Mouse (Mus musculus): ENCODE measurements around the gene Cyp26b1.

Cyp26b1 gene

DNA sequence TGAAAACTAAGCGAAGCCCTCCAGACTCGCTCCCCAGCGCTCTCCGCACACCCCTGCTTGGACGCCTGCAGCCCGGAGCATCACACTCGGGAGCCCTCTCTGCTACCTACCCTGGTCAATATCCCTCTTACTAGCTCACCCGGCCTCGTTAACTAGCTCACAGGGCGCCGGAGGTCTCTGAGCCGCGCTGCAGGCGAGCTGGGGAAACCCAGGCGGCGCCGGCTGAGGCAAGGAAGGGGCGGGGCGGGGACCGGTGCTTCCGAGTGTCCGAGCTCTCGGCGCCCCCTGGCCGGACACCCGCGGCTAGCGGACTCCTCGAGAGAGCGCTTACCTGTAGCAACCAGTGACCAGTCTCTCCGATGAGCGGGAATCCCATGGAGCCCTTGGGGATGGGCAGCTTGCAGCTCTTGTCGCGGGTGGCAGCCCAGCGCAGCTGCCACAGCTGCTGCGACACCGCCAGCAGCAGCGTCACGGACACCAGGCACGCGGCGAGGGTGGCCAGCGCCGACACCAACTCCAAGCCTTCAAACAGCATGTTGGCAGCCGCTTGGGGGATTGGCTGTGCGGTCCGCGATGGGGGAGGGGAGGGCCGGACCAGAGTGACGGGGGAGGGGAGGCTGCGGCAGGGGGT lies 6.1 kb downstream of the Cyp26b1 start:
- peak in 1 of 2 experiments; percentile 62 for DNase-seq

- no peak for DNase-seq
Observed at GRCm38 (mm10) chr6:84586551-84587200, 7.0 kb downstream of the Cyp26b1 start.

DNA sequence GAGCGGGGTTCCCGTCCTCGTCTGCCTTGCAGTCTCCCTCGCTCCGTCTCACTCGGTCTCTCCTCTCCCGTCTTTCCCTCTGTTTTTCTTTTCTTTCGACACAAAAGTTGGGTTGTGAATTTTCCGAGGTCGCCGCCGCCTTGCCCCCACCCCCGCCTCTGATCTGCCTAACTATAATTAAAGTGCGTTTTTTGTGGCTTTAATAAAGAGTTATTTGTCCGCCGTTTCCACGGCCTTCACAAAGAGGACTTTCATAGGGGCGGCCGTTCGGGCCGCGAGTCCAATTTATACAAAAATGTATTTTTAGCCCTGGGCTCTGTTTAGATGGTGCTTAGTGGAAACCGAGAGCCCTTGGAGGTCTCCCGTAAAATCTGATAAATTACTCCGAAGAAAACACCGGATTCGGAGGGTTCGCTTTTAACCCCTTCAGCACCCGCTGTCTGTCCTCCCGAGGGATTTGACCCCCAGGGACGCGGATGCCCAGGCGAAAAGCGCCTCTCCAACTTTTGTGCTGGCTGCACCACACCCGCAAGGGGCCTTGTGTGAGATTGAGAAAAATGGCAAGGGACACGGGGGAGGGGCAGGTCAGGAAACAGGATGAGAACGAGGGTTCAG lies 7.9 kb downstream of the Cyp26b1 start:
- no peak for DNase-seq

DNA sequence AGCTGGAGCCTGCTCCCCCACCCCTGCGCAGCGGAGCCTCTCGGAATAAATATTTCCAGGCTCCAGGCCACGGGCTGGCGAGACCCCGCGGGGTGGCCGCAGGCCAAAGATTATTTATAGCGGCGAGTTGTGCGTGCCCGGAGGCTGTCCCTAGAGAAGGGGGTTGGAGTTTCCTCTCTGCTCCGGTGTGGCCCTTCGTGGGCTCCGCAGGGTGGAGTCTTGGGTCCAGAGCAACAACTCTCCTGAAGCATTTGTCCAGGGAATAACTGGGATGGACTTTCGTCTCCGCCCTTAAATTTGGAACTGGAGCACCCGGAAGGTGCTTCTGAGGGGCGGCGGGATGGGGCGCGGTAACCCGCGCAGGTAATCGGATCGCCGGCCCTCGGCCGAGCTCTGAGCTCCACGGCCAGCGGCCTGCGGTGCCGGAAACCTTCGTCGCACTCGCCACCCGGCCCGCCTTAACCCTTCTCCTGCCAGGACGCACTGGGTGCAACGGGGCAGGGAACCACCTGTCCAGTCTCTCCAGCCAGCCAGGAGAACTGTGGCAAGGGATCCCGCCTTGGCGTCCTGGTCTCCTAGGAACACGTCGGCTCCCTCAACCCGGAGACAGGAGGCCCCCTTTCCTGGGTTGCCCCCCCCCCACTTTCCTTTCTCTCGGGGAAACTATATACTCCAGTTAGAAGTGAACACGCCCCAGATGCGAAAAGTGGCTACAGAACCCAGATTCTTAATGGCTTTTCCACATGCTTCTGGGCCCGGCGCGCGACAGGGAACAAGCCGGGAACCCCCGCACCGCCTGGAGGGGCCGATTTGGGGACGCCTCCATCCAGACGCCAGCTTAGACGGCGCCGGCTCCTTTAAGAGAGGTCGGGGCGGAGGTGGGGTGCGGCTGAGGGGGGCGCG lies 8.7 kb downstream of the Cyp26b1 start:
- DNase-seq: no peak

GRCm38 (mm10) chr6:84583841-84584782 lies 9.6 kb downstream of the Cyp26b1 start:
- DNase-seq: no peak

GRCm38 (mm10) chr6:84583371-84583770 lies 10.3 kb downstream of the Cyp26b1 start:
- peak; percentile 74 to 78 for DNase-seq

DNA sequence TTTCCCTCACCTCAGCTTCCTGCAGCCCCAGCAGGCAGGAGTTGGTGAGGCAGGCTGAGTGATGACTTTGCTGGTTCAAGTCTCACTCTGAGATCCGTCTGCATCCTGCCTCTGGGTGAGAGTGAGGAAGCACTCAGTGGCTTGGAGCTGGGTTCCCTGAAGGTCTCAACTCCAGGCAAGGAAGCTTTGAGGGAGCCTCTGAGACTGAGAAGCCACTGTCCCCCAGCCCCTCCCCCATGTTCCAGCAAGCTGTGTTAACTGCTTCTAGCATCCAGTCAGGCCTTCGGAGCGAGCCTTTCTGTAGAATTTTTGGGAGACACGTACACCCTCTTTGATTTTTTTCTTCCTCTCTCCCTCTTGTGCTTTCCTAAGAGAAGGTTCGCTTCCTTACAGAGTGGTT lies 10.9 kb downstream of the Cyp26b1 start:
- no peak for DNase-seq

DNA sequence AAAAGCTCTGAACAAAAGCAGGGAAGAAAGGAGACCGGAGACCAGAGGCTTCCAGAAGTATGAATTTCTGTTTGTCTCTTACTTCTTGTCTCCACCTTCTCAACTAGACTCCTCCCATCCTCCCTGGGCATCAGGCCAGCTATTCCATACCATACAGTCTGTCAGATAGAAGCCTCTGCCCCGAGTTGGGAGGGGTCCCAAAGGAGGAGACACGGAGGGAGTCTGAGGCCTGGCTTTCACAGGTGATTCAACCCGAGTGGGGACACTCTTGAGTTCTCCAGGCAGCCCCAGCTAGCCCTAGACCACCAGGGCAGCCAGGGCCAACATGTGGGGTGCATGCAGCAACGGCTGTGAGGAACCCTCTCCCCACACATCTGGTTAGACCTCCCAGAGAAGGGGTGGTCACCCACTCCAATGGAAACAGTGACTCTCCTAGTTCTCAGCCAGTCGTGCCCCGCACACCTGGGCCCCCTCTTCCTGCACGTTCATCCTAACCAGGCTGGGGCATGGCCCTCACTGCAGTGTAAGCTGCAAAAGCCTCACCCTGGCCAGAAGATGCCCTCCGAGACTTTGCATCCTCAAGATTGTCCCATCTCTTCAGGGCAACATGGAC lies 11.8 kb downstream of the Cyp26b1 start:
- no peak for DNase-seq

DNA sequence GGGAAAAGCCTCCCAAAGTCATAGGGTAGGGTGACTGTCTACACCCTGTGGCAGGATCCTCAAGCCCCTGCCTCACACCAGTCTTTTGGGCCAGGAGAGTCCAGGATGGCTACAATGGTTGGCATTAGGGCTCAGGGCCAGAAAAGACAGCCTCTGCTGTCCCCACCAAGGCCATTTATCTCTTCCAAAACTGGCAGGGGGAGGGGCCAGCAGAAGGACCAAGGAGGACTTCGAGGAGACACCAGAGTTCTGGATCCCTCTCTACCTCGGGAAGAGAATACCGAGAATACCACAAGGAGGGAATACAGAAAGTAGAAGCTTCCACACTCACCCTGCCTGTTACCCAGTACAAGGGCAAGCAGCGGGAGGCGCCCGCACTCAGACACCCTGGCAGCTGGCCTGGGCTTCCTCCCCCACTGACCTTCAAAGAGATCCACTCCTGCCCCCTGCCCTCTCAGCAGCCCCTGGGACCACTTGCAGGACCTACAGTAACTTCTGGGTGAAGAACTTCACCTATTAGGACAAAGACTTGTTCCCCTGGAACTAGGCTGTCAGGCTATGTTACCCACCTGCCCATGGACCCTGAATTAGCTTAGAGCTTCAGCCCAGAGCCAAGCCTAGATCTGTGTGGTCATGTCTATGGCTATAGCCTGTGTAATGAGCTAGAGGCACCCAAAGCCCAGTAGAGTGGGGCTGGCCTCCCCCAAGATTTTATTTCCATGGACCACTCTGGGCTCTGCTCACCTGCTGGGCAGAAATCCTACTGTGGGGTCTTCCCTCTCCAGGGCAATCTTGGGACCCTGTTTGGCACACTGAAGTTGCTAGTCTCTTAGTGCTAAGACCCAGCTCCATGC lies 12.5 kb downstream of the Cyp26b1 start:
- DNase-seq: no peak

DNA sequence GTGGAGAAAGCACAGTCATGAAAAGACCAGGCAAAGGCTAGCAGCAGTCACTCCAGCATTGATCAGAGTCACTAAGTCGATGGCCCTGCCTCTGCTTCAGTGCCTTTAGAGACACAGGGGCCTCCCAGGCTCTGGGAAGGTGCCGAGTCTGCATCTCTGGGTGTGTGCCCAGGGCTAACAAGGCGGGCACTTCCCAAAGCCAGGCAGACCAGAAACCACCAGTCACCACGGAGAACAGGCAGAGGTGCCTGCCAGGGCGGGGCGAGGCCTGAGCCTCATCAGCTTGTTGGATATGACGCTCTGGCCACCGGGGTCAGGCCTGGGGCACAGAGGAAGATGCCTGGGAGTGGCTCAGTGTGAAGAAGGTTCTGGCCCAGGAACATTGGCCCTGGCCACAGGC lies 14.2 kb downstream of the Cyp26b1 start:
- no peak for DNase-seq

DNA sequence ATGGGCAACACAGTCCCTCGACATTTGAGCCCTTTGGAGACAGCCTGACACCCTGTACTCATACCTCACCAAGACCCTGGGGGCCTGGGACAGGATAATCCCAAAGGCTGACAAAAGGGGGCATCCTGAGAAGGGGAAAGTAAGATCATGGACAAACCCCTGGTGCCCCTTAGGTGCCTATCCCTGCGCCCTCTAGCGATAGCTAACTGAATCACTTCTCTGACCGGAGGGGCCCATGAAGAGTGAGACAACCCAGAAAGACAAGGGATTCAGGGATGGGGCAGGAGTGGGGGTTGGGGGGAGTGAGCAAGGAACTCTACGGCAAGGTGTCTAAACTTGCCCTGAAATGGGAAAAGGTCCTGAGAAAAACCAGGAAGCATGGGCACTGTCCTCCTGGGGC lies 14.8 kb downstream of the Cyp26b1 start:
- no peak for DNase-seq

DNA sequence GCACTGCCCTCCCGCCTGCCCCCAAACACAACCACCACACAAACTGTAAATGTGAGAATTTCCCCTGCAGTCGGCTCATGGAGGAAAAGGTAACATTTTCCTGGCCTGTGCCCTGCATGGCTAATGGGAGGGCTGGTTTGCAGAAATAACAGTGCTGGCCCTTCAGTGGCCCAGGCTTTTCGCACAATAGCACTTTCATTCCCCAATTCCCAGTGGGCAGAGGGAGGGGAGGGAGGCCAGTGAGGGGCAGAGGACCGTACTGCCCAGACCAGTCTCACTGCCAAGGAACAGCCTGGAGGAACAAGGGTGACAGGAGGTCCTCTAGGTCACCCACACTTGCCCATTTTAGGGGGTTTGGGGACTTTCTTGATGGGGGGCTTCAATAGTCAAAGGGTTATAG lies 15.8 kb downstream of the Cyp26b1 start:
- no peak for DNase-seq

GRCm38 (mm10) chr6:84573905-84574660 lies 19.6 kb downstream of the Cyp26b1 start:
- no peak for DNase-seq

DNA sequence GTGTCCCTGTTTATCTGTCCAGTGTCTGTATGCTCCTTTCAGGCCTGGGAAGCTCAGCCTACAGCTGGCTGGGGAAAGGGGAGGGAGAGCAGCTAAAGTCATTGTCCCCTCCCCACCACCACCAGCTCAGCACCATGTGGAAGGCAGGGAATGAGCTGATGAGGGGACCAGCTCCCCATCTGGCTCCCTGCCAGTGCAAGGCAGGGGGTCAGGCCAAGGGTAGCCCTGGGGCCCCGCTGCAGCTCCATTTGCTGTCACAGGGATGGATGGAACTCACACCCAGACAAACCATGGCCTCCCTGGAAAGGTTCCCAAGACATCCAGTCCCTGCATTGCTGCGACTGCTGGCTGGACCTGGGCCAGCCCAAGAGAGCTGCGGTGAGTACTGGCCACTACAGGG lies 23.7 kb downstream of the Cyp26b1 start:
- DNase-seq: no peak

GRCm38 (mm10) chr6:84569590-84569989 lies 24.1 kb downstream of the Cyp26b1 start:
- no peak for DNase-seq

GRCm38 (mm10) chr6:84568880-84569279 lies 24.8 kb downstream of the Cyp26b1 start:
- DNase-seq: no peak

GRCm38 (mm10) chr6:84567696-84568095 lies 26.0 kb downstream of the Cyp26b1 start:
- DNase-seq: no peak

GRCm38 (mm10) chr6:84566825-84567224 lies 26.9 kb downstream of the Cyp26b1 start:
- DNase-seq: no peak

DNA sequence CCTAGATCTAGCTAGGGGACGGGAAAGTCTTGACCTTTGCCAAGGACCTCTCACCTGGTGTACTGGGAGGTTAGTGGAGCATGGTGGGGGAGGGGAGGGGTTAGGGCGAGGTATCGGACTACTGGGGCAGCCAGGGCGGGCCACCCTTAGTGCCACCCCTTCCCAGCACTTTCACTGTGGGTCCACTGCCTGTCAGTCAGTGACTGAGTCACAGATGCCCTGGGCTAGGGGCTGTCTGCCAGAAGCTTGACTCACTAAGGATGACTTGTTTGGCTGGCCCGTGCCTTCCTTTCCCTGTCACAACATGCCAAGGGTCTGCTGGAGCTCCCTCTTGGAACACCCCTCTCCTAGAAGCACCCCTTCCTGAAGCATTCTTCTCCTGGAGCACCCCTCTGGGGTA lies 28.5 kb downstream of the Cyp26b1 start:
- no peak for DNase-seq

DNA sequence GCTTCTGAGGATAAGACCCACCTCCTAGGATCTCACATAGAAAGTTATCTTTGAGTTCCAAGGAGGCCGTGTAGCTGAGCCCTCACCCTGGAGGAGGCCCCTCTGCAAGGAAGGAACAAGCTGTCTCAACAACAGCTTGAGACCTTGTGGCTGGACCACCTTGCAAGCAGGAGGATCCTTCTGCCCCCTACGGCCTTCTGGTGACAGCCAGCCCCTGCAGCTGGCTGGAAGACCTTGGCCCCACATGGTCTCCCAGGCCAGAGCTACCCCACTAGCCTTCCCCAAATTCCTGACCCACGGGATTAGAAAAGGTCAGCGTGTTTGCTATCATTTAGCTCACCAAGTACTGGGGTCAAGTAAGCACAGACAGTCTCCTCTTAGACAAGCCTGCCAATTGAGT lies 30.8 kb downstream of the Cyp26b1 start:
- DNase-seq: no peak

Measured in lung, adult 18-20 months (tissue).